Mouse (Mus musculus) heart, embryonic 12.5 days (tissue): ENCODE measurements at regions not wholly inside any gene's neighbourhood (a gene's known extent, or its start where the extent isn't known, plus 50 kb on each side); places are given as distances from the start of the nearest gene placed in this dataset.
"Not testable (repeated sequence)": the region's sequence is repeated elsewhere in the genome, so short reads cannot be mapped to it uniquely, and the experiment has no call there.

ENCODE experiments used
- ATAC-seq: fragments of 200-750 bp; cut with Nextera tagmentation; 2 replicates; pipeline ENCODE4 v1.8.0; 2017; ENCODE audit warnings: moderate TSS enrichment, moderate library complexity; ENCODE audit not compliant: insufficient number of reproducible peaks, low FRiP score
- H3K27ac ChIP-seq: fragments of 300-500 bp; sonication (generic); 2 replicates; pipeline ENCODE4 v1.5.1; 2016; ENCODE audit warnings: mild to moderate bottlenecking, moderate library complexity; ENCODE audit not compliant: poor library complexity, severe bottlenecking
- H3K27me3 ChIP-seq: fragments of 300-500 bp; sonication (generic); replicated peaks from 2 replicates; pipeline ENCODE4 v1.6.1; 2016; ENCODE audit warnings: mild to moderate bottlenecking, moderate library complexity
- H3K36me3 ChIP-seq: fragments of 300-500 bp; sonication (generic); 2 replicates; pipeline ENCODE4 v1.6.1; 2016; ENCODE audit warnings: mild to moderate bottlenecking, moderate library complexity
- H3K4me1 ChIP-seq: fragments of 300-500 bp; sonication (generic); replicated peaks from 2 replicates; pipeline ENCODE4 v1.6.1; 2016; ENCODE audit warnings: mild to moderate bottlenecking
- H3K4me2 ChIP-seq: fragments of 300-500 bp; sonication (generic); 2 replicates; pipeline ENCODE4 v1.6.1; 2016; ENCODE audit warnings: mild to moderate bottlenecking, moderate library complexity
- H3K4me3 ChIP-seq: fragments of 300-500 bp; sonication (generic); 2 replicates; pipeline ENCODE4 v1.5.1; 2016; ENCODE audit warnings: mild to moderate bottlenecking
- H3K9ac ChIP-seq: fragments of 300-500 bp; sonication (generic); 2 replicates; pipeline ENCODE4 v1.6.1; 2016; ENCODE audit warnings: mild to moderate bottlenecking, moderate library complexity
- H3K9me3 ChIP-seq: fragments of 300-500 bp; sonication (generic); replicated peaks from 2 replicates; pipeline ENCODE4 v1.6.1; 2016; ENCODE audit warnings: mild to moderate bottlenecking, moderate library complexity
- WGBS: fragments of 180-500 bp; shearing (Covaris S2); methylation state at CpG from one replicate; pipeline ENCODE4 v1.1.7; 2016; 5-methylcytosine and 5-hydroxymethylcytosine counted together

DNA sequence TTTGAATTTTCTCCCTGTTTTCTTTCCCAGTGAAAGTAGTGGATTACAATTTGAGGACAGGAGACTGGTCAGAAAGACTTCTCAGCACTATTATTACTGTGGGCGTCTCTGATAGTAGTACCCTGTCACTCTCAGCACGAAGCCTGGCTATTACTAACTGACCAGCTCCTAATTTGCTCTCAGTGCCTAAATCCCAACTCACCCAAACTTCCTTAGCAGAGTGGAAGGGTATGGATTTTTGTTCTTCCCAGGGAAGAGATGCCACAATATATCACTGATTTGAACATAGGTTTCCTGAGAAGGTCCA, 159.3 kb upstream of the Bet1 start:
- Histone ChIP-seq H3K4me2 (no peak overlapping the region), H3K9me3 (no peaks in the 10 kb centered on the region), H3K27ac (no peak overlapping the region), H3K36me3 (no peaks in the 10 kb centered on the region), H3K27me3 (no peaks in the 10 kb centered on the region), H3K9ac (no peak overlapping the region), H3K4me1 (no peaks in the 10 kb centered on the region), H3K4me3 (no peak overlapping the region)
- no peak for ATAC-seq
- WGBS: 70% methylated on average over 2 of the region's 2 CpGs

- Histone ChIP-seq H3K9me3 (no peaks in the 10 kb centered on the region), H3K27ac (no peak overlapping the region), H3K4me2 (no peak overlapping the region), H3K36me3 (no peaks in the 10 kb centered on the region), H3K4me1 (no peaks in the 10 kb centered on the region), H3K4me3 (no peak overlapping the region), H3K27me3 (no peaks in the 10 kb centered on the region), H3K9ac (no peak overlapping the region)
- ATAC-seq: no peak
- 49% methylated on average over 4 of the region's 4 CpGs for WGBS
Measured at GRCm38 (mm10) chr6:4276607-4277006, 189.8 kb upstream of the Bet1 start.

DNA sequence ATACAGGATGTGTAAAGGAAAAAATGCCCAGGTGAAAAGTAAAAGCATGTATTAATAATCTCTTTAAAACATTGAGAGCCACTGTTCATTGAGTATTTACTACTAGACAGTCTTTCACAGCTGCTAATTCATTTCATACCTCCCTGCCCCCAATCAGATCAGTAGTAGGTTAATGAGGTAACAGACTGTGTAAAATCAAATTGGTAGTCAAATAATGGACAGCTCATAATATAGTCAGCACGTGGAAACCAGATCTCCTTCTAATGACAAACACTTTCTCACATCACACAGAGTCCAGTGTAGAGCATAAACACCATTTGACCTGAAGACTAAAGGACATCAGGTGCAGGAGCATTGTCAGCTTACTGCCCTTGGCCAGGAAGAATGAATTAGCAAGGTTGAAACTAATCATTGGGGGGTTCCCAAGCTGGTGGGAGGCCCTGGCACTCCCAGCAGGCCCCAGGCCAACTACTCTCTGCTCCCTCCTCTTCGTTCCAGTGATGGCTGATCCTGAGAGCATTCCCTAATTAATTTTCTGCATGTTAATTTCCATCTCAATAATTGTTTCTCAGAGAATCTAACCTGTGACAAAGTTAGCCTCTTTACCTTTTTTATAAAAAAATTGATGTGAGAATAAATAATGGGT, 190.6 kb upstream of the Bet1 start:
- no peaks in the 10 kb centered on the region for H3K36me3 ChIP-seq
- H3K27ac ChIP-seq: no peak overlapping the region
- 68% methylated on average over 2 of the region's 2 CpGs for WGBS
- no peak overlapping the region for H3K9ac ChIP-seq
- ATAC-seq: no peak
- no peaks in the 10 kb centered on the region for H3K4me1 ChIP-seq
- no peaks in the 10 kb centered on the region for H3K27me3 ChIP-seq
- no peaks in the 10 kb centered on the region for H3K9me3 ChIP-seq
- no peak overlapping the region for H3K4me3 ChIP-seq
- H3K4me2 ChIP-seq: no peak overlapping the region

DNA sequence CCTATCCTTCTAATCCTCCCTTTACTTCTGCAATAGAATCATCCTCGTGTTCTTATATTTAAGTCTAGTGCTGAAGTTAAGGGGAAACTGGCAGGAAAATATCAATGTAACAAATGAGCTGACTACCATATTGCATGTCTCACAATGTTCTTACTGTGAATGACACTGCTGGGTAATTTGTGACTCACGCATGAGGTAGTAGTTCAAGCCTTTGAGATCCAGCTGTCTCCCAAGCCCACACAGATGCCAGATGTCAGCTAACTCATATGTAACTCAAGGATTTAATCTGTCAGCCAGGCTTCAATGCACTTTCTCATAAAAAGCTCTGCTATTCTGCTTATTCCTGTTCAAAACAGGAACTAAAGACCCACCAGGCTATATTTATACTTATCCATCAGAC, 204.6 kb upstream of the Bet1 start:
- Histone ChIP-seq H3K27ac (no peak overlapping the region), H3K27me3 (no peaks in the 10 kb centered on the region), H3K9ac (no peak overlapping the region), H3K4me2 (no peak overlapping the region), H3K9me3 (no peaks in the 10 kb centered on the region), H3K4me1 (no peaks in the 10 kb centered on the region), H3K36me3 (no peaks in the 10 kb centered on the region), H3K4me3 (no peak overlapping the region)
- ATAC-seq: no peak
- WGBS: 70% methylated on average over 2 of the region's 2 CpGs

DNA sequence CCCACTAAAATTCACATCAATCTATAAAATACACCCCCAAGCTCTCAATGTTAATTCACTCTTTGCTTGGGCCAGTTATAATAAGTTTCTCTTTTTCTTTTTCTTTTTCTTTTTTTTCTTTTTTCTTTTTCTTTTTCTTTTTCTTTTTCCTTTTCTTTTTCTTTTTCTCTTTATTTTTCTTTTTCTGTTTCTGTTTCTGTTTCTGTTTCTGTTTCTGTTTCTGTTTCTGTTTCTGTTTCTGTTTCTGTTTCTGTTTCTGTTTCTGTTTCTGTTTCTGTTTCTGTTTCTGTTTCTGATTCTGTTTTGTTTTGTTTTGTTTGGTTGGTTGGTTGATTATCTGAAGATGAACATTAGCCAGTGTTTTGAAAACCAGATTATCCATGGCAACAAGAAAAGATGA, 201.2 kb upstream of the Col1a2 start:
- not testable (repeated sequence) for H3K27me3 ChIP-seq, H3K27ac ChIP-seq

GRCm38 (mm10) chr6:4349953-4350352, 154.7 kb upstream of the Col1a2 start:
- Histone ChIP-seq H3K9ac (no peak overlapping the region), H3K4me3 (no peak overlapping the region), H3K36me3 (no peaks in the 10 kb centered on the region), H3K27ac (no peak overlapping the region), H3K4me2 (no peak overlapping the region), H3K9me3 (no peaks in the 10 kb centered on the region), H3K27me3 (no peaks in the 10 kb centered on the region), H3K4me1 (no peaks in the 10 kb centered on the region)
- 76% methylated on average over 4 of the region's 4 CpGs for WGBS
- ATAC-seq: no peak

More for the DNA sequence above, 201.2 kb upstream of the Col1a2 start:
- H3K4me1 ChIP-seq, H3K9ac ChIP-seq, H3K36me3 ChIP-seq, H3K9me3 ChIP-seq, H3K4me3 ChIP-seq, ATAC-seq, H3K4me2 ChIP-seq: not testable (repeated sequence)

- 76% methylated on average over 2 of the region's 2 CpGs for WGBS
Measured at GRCm38 (mm10) chr6:4362220-4362619, 142.4 kb upstream of the Col1a2 start.

GRCm38 (mm10) chr6:4375465-4376037, 129.1 kb upstream of the Col1a2 start:
- Histone ChIP-seq H3K9ac (no peak overlapping the region), H3K4me1 (no peaks in the 10 kb centered on the region), H3K4me3 (no peak overlapping the region), H3K36me3 (no peaks in the 10 kb centered on the region), H3K27me3 (no peaks in the 10 kb centered on the region), H3K4me2 (no peak overlapping the region), H3K27ac (no peak overlapping the region), H3K9me3 (no peaks in the 10 kb centered on the region)
- 79% methylated on average over 12 of the region's 12 CpGs for WGBS
- ATAC-seq: no peak

More at GRCm38 (mm10) chr6:4362220-4362619, 142.4 kb upstream of the Col1a2 start:
- H3K36me3 ChIP-seq: no peaks in the 10 kb centered on the region
- ATAC-seq: no peak
- H3K9ac ChIP-seq: no peak overlapping the region
- H3K9me3 ChIP-seq: no peaks in the 10 kb centered on the region
- H3K27ac ChIP-seq: no peak overlapping the region
- H3K4me3 ChIP-seq: no peak overlapping the region
- H3K27me3 ChIP-seq: no peaks in the 10 kb centered on the region
- H3K4me2 ChIP-seq: no peak overlapping the region
- no peaks in the 10 kb centered on the region for H3K4me1 ChIP-seq

- Histone ChIP-seq H3K27me3 (no peaks in the 10 kb centered on the region), H3K4me2 (no peak overlapping the region), H3K36me3 (no peaks in the 10 kb centered on the region), H3K9ac (no peak overlapping the region), H3K4me1 (peaks cover 9% of the 10 kb centered on the region), H3K4me3 (no peak overlapping the region), H3K27ac (no peak overlapping the region), H3K9me3 (no peaks in the 10 kb centered on the region)
- WGBS: 88% methylated on average over 7 of the region's 7 CpGs
- no peak for ATAC-seq
Measured at GRCm38 (mm10) chr6:4396808-4397207, 107.8 kb upstream of the Col1a2 start.

- 50% methylated on average over 16 of the region's 16 CpGs for WGBS
- Histone ChIP-seq H3K9ac (no peak overlapping the region), H3K9me3 (no peaks in the 10 kb centered on the region), H3K27me3 (no peaks in the 10 kb centered on the region), H3K36me3 (no peaks in the 10 kb centered on the region), H3K4me2 (peak overlapping the region; percentile 58), H3K27ac (no peak overlapping the region), H3K4me3 (peak overlapping the region; percentile 22; the same call in 1 of the 2 replicates), H3K4me1 (peaks cover 9% of the 10 kb centered on the region)
- no peak for ATAC-seq
Measured at GRCm38 (mm10) chr6:4397695-4398598, 106.7 kb upstream of the Col1a2 start.

DNA sequence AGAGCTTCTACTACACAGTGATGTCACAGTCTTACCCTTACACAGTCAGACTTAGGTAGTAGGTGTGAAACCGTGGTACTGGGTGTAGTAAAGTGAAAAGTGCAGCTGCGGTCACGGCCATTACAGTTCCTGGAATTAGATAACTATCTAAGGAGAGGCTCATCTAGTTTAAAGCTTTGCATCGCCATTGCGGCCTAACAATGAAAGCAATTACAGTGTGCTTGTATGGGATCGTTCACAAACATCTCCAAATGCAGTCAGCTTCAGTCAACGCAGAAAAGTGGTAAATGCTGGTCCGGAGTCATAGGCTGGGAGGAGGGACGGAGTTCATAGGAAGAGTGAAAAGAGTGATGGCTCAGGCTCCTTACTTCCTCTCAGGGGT, 106.0 kb upstream of the Col1a2 start:
- Histone ChIP-seq H3K27ac (no peak overlapping the region), H3K9me3 (no peaks in the 10 kb centered on the region), H3K4me1 (peaks cover 9% of the 10 kb centered on the region), H3K4me2 (no peak overlapping the region), H3K27me3 (no peaks in the 10 kb centered on the region), H3K9ac (no peak overlapping the region), H3K36me3 (no peaks in the 10 kb centered on the region), H3K4me3 (no peak overlapping the region)
- WGBS: 81% methylated on average over 9 of the region's 9 CpGs
- no peak for ATAC-seq
